Mouse (Mus musculus): Measurements from ENCODE around the gene Bach2. TPM values are rescaled to one million over a fixed set of nuclear protein-coding genes. Genes with fewer than 3 reads are reported as not detected.

Gene Bach2
- polyA plus RNA-seq, 1 experiment from 2014 or later, result 29.9 TPM

DNA sequence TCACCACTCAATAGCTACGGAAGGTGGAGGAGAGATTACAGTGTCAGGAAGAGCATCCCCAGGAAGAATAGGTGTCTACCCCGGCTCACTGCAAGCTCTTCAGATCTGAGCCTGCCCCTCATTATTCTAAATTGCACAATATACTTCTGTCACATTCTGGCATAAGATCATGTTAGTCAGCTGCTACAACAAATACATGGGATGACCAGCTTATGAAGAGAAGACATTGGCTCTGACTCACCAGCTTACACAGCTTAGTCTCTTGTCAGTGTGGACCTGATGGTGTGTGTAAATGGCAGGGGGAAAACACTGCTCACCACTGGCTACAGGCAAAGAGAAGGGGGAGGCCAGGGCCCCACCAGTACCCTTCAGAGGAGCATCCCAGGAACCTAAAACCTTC lies 127.6 kb downstream of the Bach2 start:
- no peak for DNase-seq (ENCODE audit: low spot score)
- no peak overlapping the region for H3K27ac ChIP-seq (ENCODE audit: low read depth, low read length)

DNA sequence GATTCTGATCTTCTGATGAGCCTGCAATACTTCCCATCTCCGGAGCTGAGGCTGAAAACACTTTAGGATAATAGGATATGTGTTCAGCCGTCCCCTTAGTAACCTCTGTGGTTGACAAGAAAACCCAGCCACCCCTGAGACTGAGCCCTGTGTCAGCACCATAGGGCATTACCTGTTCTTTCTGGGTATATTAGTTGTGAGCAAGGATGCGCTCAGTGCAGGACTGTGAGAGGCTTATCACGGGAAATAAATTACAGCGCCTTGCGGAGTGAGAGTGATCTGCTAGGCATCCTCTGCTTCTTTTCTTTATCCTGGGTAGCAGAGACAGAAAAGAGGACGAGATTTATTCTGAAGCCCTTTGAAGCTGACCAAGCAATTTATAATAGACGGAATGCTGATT lies 129.7 kb downstream of the Bach2 start:
- Histone ChIP-seq H3K36me3 (ENCODE audit: control insufficient read depth, insufficient read depth, low read length) (no peaks in the 10 kb centered on the region; the same call in 1 of the 2 replicates), H3K9ac (ENCODE audit: low read length) (no peak overlapping the region), H3K9me3 (ENCODE audit: control insufficient read depth, low read length) (no peaks in the 10 kb centered on the region), H3K27me3 (ENCODE audit: control insufficient read depth, insufficient read depth, low read length) (no peaks in the 10 kb centered on the region), H3K4me2 (ENCODE audit: low read depth) (no peak overlapping the region), H3K4me3 (ENCODE audit: low read depth, low read length) (no peak overlapping the region), H3K27ac (ENCODE audit: low read depth, low read length) (no peak overlapping the region), H3K4me1 (ENCODE audit: control insufficient read depth, insufficient read depth, low read length) (peaks cover 40% of the 10 kb centered on the region)
- 46% methylated on average over 8 of the region's 8 CpGs for WGBS
- ATAC-seq (ENCODE audit: insufficient read depth, low FRiP score, low TSS enrichment) (peak; percentile 60; the same call in 1 of the 2 replicates), DNase-seq (ENCODE audit: low spot score) (no peak)

More for the DNA sequence above, 127.6 kb downstream of the Bach2 start:
- ATAC-seq (ENCODE audit: insufficient read depth, low FRiP score, low TSS enrichment), result no peak
- Histone ChIP-seq H3K4me3 (ENCODE audit: low read depth, low read length) (no peak overlapping the region), H3K27me3 (ENCODE audit: control insufficient read depth, insufficient read depth, low read length) (no peaks in the 10 kb centered on the region), H3K9me3 (ENCODE audit: control insufficient read depth, low read length) (no peaks in the 10 kb centered on the region), H3K9ac (ENCODE audit: low read length) (no peak overlapping the region), H3K4me1 (ENCODE audit: control insufficient read depth, insufficient read depth, low read length) (peaks cover 37% of the 10 kb centered on the region), H3K36me3 (ENCODE audit: control insufficient read depth, insufficient read depth, low read length) (no peaks in the 10 kb centered on the region; the same call in 1 of the 2 replicates), H3K4me2 (ENCODE audit: low read depth) (no peak overlapping the region)
- WGBS, result 84% methylated on average over 2 of the region's 2 CpGs

DNA sequence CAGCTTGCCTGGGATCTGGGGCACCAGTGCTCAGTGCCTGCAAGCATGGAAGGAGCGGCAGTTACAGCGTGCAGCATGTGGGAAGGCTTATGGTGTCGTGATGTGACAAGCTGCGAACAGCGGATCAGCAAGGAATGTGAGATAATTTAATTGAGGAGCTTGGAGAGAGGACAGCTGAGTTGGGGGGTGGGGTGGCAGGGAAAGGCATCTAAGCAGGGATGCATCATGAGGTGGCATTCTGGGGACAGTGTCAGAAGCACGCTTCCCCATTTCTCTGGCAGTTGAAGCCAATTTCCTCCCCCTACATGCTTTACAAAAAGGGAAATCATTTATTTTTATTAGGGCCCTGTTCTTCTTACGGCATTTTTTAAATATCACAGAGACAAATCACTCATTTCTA lies 134.5 kb downstream of the Bach2 start:
- Histone ChIP-seq H3K4me3 (ENCODE audit: low read depth, low read length) (no peak overlapping the region), H3K4me2 (ENCODE audit: low read depth) (no peak overlapping the region), H3K27me3 (ENCODE audit: control insufficient read depth, insufficient read depth, low read length) (no peaks in the 10 kb centered on the region), H3K4me1 (ENCODE audit: control insufficient read depth, insufficient read depth, low read length) (peaks cover 20% of the 10 kb centered on the region), H3K36me3 (ENCODE audit: control insufficient read depth, insufficient read depth, low read length) (no peaks in the 10 kb centered on the region), H3K27ac (ENCODE audit: low read depth, low read length) (no peak overlapping the region), H3K9ac (ENCODE audit: low read length) (no peak overlapping the region), H3K9me3 (ENCODE audit: control insufficient read depth, low read length) (no peaks in the 10 kb centered on the region)
- 59% methylated on average over 7 of the region's 7 CpGs for WGBS
- no peak for DNase-seq (ENCODE audit: low spot score)
- no peak for ATAC-seq (ENCODE audit: insufficient read depth, low FRiP score, low TSS enrichment)

DNA sequence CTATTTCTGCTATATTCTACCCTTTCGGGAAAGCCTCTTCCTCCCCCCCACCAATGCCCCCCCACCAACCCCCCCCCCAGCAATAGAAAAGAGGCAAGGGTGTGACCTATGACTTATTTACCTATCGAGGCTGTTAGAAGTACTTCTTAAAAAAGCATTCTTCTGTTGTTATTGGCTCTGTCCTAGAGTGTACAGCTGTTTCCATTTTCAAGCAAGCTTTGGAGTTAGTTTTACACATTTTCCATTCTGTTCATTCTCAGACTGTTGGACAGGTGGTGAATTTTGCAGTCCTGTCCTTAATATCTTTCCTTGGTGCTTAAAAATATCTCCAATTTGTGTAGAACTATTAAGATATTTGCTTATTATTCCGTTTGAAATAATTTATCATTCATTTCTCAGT lies 134.9 kb downstream of the Bach2 start:
- H3K36me3 ChIP-seq (ENCODE audit: control insufficient read depth, insufficient read depth, low read length), result no peaks in the 10 kb centered on the region
- peaks cover 15% of the 10 kb centered on the region for H3K4me1 ChIP-seq (ENCODE audit: control insufficient read depth, insufficient read depth, low read length)
- H3K4me3 ChIP-seq (ENCODE audit: low read depth, low read length), result no peak overlapping the region
- H3K9ac ChIP-seq (ENCODE audit: low read length), result no peak overlapping the region
- WGBS, result 57% methylated on average over 3 of the region's 3 CpGs
- no peak overlapping the region for H3K27ac ChIP-seq (ENCODE audit: low read depth, low read length)
- ATAC-seq (ENCODE audit: insufficient read depth, low FRiP score, low TSS enrichment) (no peak), DNase-seq (ENCODE audit: low spot score) (no peak)
- no peaks in the 10 kb centered on the region for H3K27me3 ChIP-seq (ENCODE audit: control insufficient read depth, insufficient read depth, low read length)
- no peaks in the 10 kb centered on the region for H3K9me3 ChIP-seq (ENCODE audit: control insufficient read depth, low read length)
- H3K4me2 ChIP-seq (ENCODE audit: low read depth), result no peak overlapping the region

DNA sequence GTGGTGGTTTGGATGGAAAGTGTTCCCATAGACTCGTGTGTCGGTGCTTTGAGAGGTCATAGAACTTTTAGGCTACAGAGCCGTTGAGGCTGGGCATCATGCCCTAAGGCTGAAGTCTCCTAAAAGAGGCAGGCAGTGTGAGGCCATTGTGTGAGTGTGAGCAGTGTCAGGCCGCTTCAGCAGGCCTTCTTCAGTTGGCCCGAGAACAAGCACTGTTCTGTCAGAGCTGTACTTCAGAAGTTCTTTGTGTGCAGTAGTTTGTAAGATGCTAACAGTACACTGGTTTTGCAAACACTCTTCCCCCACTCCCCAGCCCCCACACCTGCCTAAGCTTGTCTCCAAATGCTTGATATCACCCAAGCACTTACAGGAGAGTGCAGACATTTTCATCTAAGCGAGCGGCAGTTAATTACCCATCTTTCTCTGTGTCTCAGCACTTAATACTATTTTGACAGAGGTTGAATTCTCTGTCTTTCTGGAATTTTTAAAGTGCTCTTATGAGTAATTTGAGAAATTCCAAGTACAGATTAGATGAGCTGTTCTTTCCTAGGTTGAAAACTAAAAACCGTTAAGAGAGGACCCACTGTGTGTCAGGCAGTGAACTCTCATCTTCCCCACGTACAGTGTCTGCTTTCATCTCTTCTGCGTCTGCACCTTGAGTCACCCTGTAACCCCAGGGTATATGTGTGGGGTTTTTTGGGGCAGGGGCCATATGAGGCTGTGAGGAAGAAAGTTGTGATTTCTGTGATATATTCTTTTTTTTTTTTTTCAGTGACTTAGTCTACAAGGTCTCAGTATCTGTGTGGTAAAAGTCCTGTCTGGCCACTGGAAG lies 136.4 kb downstream of the Bach2 start:
- Histone ChIP-seq H3K36me3 (ENCODE audit: control insufficient read depth, insufficient read depth, low read length) (no peaks in the 10 kb centered on the region), H3K4me1 (ENCODE audit: control insufficient read depth, insufficient read depth, low read length) (peaks cover 10% of the 10 kb centered on the region; the same call in 1 of the 2 replicates), H3K9me3 (ENCODE audit: control insufficient read depth, low read length) (no peaks in the 10 kb centered on the region), H3K9ac (ENCODE audit: low read length) (no peak overlapping the region), H3K4me3 (ENCODE audit: low read depth, low read length) (no peak overlapping the region), H3K4me2 (ENCODE audit: low read depth) (no peak overlapping the region), H3K27ac (ENCODE audit: low read depth, low read length) (no peak overlapping the region), H3K27me3 (ENCODE audit: control insufficient read depth, insufficient read depth, low read length) (no peaks in the 10 kb centered on the region)
- WGBS, result 80% methylated on average over 10 of the region's 10 CpGs
- no peak for DNase-seq (ENCODE audit: low spot score)
- no peak for ATAC-seq (ENCODE audit: insufficient read depth, low FRiP score, low TSS enrichment)

DNA sequence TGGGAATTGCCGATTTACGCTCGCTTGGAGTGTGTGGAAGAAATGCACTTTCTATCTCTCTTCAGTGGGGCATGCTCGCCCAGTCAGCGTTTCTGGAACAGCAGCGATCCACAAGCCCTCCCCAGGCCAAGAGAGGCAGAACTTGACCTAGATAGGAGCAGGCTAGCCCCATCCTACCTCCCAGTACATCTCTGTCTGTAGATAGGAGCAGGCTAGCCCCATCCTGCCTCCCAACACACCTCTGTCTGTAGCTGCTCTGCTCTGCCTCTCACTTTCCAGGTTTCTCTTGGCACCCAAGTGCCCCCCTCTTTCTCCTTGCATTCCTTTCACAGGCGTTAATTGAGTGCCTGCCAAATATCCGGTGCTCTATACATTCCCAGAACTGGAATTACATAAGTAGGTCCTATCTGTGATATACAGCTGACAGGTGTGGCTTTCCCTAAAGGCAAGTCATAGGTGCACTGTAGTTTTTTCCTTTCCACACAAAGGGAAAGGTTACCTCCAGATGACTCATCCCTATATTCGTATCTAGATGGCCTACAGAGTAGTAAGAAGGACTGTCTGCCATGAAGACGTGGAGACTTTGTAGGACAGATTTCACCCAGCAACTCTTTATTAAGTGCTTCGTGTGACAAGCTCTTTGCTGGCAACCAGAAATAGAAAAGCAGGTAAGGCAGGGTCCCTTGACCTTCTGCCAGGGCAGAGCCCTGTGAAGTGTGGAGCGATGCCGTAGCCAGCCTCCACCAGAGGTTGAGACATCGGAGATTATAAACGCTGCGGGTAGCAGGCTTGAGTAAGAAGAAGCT lies 137.3 kb downstream of the Bach2 start:
- Histone ChIP-seq H3K9ac (ENCODE audit: low read length) (no peak overlapping the region), H3K36me3 (ENCODE audit: control insufficient read depth, insufficient read depth, low read length) (no peaks in the 10 kb centered on the region), H3K9me3 (ENCODE audit: control insufficient read depth, low read length) (no peaks in the 10 kb centered on the region), H3K4me3 (ENCODE audit: low read depth, low read length) (no peak overlapping the region), H3K4me2 (ENCODE audit: low read depth) (no peak overlapping the region), H3K27me3 (ENCODE audit: control insufficient read depth, insufficient read depth, low read length) (no peaks in the 10 kb centered on the region), H3K27ac (ENCODE audit: low read depth, low read length) (no peak overlapping the region), H3K4me1 (ENCODE audit: control insufficient read depth, insufficient read depth, low read length) (peaks cover 10% of the 10 kb centered on the region; the same call in 1 of the 2 replicates)
- DNase-seq (ENCODE audit: low spot score), result no peak
- ATAC-seq (ENCODE audit: insufficient read depth, low FRiP score, low TSS enrichment), result no peak
- WGBS, result 90% methylated on average over 16 of the region's 16 CpGs

DNA sequence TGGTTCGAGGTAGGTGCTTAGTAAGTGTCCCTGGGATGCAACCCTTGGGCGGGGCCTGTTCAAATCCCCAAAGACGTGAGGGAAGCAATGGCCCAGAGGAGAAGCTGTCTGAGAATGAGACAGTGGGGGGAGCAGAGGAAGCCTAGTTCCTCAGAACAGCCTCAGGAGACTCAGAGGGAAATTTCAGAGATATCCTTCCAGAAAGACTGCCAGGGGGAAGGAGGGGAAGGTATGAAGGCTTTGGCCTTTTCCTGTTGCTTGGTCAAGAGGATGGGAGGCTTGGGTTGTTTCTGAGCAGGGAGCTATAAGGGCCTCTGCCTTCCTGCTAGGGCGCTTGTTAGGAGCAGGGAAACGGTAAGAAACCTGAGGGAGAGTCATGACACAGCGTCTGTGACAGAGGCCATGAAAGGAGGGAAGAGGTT lies 137.9 kb downstream of the Bach2 start:
- Histone ChIP-seq H3K9me3 (ENCODE audit: control insufficient read depth, low read length) (no peaks in the 10 kb centered on the region), H3K9ac (ENCODE audit: low read length) (no peak overlapping the region), H3K27me3 (ENCODE audit: control insufficient read depth, insufficient read depth, low read length) (no peaks in the 10 kb centered on the region), H3K27ac (ENCODE audit: low read depth, low read length) (no peak overlapping the region), H3K4me1 (ENCODE audit: control insufficient read depth, insufficient read depth, low read length) (peaks cover 8% of the 10 kb centered on the region; the same call in 1 of the 2 replicates), H3K4me2 (ENCODE audit: low read depth) (no peak overlapping the region), H3K4me3 (ENCODE audit: low read depth, low read length) (no peak overlapping the region), H3K36me3 (ENCODE audit: control insufficient read depth, insufficient read depth, low read length) (no peaks in the 10 kb centered on the region)
- ATAC-seq (ENCODE audit: insufficient read depth, low FRiP score, low TSS enrichment) (no peak), DNase-seq (ENCODE audit: low spot score) (no peak)
- WGBS, result 77% methylated on average over 6 of the region's 6 CpGs

DNA sequence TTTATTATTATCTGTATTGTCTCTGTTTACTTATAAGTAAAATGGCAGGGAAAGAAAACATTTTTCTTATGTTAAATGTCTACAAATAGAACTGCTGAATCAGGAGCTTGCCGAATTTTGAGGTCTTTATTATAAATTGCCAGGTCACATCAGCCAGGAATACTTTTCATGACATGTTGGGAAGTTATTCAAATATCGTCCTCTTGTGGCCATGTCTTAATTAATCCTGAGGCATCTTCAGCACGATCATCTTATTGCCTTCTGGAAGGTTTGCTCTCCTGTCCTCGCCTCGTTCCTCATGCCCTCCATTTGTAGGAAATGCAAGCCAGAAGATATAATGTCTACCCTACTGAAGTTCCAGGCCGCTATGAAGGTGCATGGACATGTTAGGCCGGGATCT lies 140.5 kb downstream of the Bach2 start:
- no peak overlapping the region for H3K9ac ChIP-seq (ENCODE audit: low read length)
- H3K36me3 ChIP-seq (ENCODE audit: control insufficient read depth, insufficient read depth, low read length), result no peaks in the 10 kb centered on the region
- ATAC-seq (ENCODE audit: insufficient read depth, low FRiP score, low TSS enrichment) (no peak), DNase-seq (ENCODE audit: low spot score) (no peak)
- WGBS, result 95% methylated on average over 7 of the region's 7 CpGs
- H3K9me3 ChIP-seq (ENCODE audit: control insufficient read depth, low read length), result no peaks in the 10 kb centered on the region
- H3K27me3 ChIP-seq (ENCODE audit: control insufficient read depth, insufficient read depth, low read length), result no peaks in the 10 kb centered on the region
- H3K27ac ChIP-seq (ENCODE audit: low read depth, low read length), result no peak overlapping the region
- 0 out of 2 replicates have a peak, but pooled peaks cover 7% of the 10 kb centered on the region for H3K4me1 ChIP-seq (ENCODE audit: control insufficient read depth, insufficient read depth, low read length)
- no peak overlapping the region for H3K4me3 ChIP-seq (ENCODE audit: low read depth, low read length)
- H3K4me2 ChIP-seq (ENCODE audit: low read depth), result no peak overlapping the region

Measured in neural tube, embryonic 11.5 days (tissue).